Mouse (Mus musculus): ENCODE measurements at regions not wholly inside any gene's neighbourhood (a gene's known extent, or its start where the extent isn't known, plus 50 kb on each side); places are given as distances from the start of the nearest gene placed in this dataset.

- no peak for DNase-seq (ENCODE audit: low spot score)
Measured at GRCm38 (mm10) chr13:46222031-46222430, 51.5 kb upstream of the Stmnd1 start.

- no peak for DNase-seq (ENCODE audit: low spot score)
Measured at GRCm38 (mm10) chr13:46218101-46218701, 55.3 kb upstream of the Stmnd1 start.

- no peak for DNase-seq (ENCODE audit: low spot score)
Measured at GRCm38 (mm10) chr13:46216954-46217838, 56.3 kb upstream of the Stmnd1 start.

- no peak for DNase-seq (ENCODE audit: low spot score)
Measured at GRCm38 (mm10) chr13:46203551-46203950, 70.0 kb upstream of the Stmnd1 start.

GRCm38 (mm10) chr13:46202586-46202985, 70.9 kb upstream of the Stmnd1 start:
- no peak for DNase-seq (ENCODE audit: low spot score)

- DNase-seq (ENCODE audit: low spot score): no peak
Measured at GRCm38 (mm10) chr13:46201029-46201599, 72.4 kb upstream of the Stmnd1 start.

- no peak for DNase-seq (ENCODE audit: low spot score)
Measured at GRCm38 (mm10) chr13:46193131-46193530, 80.4 kb upstream of the Stmnd1 start.

GRCm38 (mm10) chr13:46189726-46190125, 83.8 kb upstream of the Stmnd1 start:
- no peak for DNase-seq (ENCODE audit: low spot score)

GRCm38 (mm10) chr13:46182851-46183250, 90.7 kb upstream of the Stmnd1 start:
- peak; percentile 35 for DNase-seq (ENCODE audit: low spot score)

- no peak for DNase-seq (ENCODE audit: low spot score)
Measured at GRCm38 (mm10) chr13:46180606-46181133, 92.9 kb upstream of the Stmnd1 start.

GRCm38 (mm10) chr13:46179916-46180315, 93.6 kb upstream of the Stmnd1 start:
- DNase-seq (ENCODE audit: low spot score): no peak

GRCm38 (mm10) chr13:46173103-46173502, 100.4 kb upstream of the Stmnd1 start:
- DNase-seq (ENCODE audit: low spot score): no peak

GRCm38 (mm10) chr13:46162025-46162374, 111.5 kb upstream of the Stmnd1 start:
- peak; percentile 94 for DNase-seq (ENCODE audit: low spot score)

- no peak for DNase-seq (ENCODE audit: low spot score)
Measured at GRCm38 (mm10) chr13:46161261-46162024, 112.1 kb upstream of the Stmnd1 start.

- no peak for DNase-seq (ENCODE audit: low spot score)
Measured at GRCm38 (mm10) chr13:46159354-46159753, 114.2 kb upstream of the Stmnd1 start.

- DNase-seq (ENCODE audit: low spot score): no peak
Measured at GRCm38 (mm10) chr13:46153282-46154260, 120.0 kb upstream of the Stmnd1 start.

- DNase-seq (ENCODE audit: low spot score): no peak
Measured at GRCm38 (mm10) chr13:46140006-46140405, 133.5 kb upstream of the Stmnd1 start.

GRCm38 (mm10) chr13:46139251-46139650, 134.3 kb upstream of the Stmnd1 start:
- no peak for DNase-seq (ENCODE audit: low spot score)

- no peak for DNase-seq (ENCODE audit: low spot score)
Measured at GRCm38 (mm10) chr13:46135411-46135810, 138.1 kb upstream of the Stmnd1 start.

- no peak for DNase-seq (ENCODE audit: low spot score)
Measured at GRCm38 (mm10) chr13:46129236-46129855, 144.2 kb upstream of the Stmnd1 start.

Measured in layer of hippocampus, adult 9-10 months (tissue).